Mouse (Mus musculus): ENCODE results near the gene Ino80d.

GRCm38 (mm10) chr1:63112151-63112864 is 2.2 kb downstream of the Ino80d start:
- TF ChIP-seq EP300 (IDR thresholded peaks at IDR 0.05; ENCODE audit: low read depth), result no peak
- TF ChIP-seq CTCF (IDR thresholded peaks at IDR 0.05; ENCODE audit: low read depth), result no peak

All from heart, postnatal 0 days (tissue).